Mouse (Mus musculus): ENCODE data around the gene Uckl1. TPM values are rescaled to one million over a fixed set of nuclear protein-coding genes. Genes with fewer than 3 reads are reported as not detected.

Uckl1 gene
- total and polyA plus RNA-seq, 2 experiments from 2014 or later: 36.5 to 49.9 TPM

DNA sequence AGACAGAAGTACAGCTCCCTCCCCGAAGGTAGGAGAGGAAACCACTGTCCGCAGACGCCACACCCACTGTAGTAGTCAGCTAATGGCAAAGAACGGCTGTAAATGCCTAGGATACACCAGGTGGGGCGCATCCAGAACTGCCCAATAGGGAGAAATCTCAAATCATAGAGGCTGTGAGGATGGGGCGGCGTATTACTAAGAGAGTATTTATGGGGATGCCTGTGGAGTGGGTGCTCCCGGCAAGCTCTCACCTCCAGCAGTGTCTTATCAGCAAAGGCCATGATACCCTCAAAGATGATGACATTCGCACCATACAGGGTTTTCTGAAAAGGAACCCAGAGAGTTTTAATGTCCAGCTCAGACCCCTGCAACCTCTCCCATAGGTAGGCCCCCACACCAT is 10.7 kb downstream of the Uckl1 start:
- no peak overlapping the region for H3K27ac ChIP-seq
- ATAC-seq (no peak), DNase-seq (ENCODE audit: low spot score) (no peak)
- WGBS: 93% methylated on average over 9 of the region's 9 CpGs
- H3K36me3 ChIP-seq (ENCODE audit: insufficient read depth, low read length): peaks cover 7% of the 10 kb centered on the region; the same call in 1 of the 2 replicates
- H3K9me3 ChIP-seq (ENCODE audit: low read length): no peaks in the 10 kb centered on the region
- no peaks in the 10 kb centered on the region for H3K27me3 ChIP-seq (ENCODE audit: insufficient read depth, low read length)
- H3K9ac ChIP-seq (replicated peaks; ENCODE audit: low read length): no peak overlapping the region
- peaks cover 3% of the 10 kb centered on the region; the same call in 1 of the 2 replicates for H3K4me1 ChIP-seq (ENCODE audit: insufficient read depth, low read length)
- no peak overlapping the region for H3K4me3 ChIP-seq (ENCODE audit: low read length)
- no peak overlapping the region for H3K4me2 ChIP-seq (ENCODE audit: low read depth, low read length)
- TF ChIP-seq CTCF (IDR thresholded peaks at IDR 0.05; ENCODE audit: low read depth): no peak

DNA sequence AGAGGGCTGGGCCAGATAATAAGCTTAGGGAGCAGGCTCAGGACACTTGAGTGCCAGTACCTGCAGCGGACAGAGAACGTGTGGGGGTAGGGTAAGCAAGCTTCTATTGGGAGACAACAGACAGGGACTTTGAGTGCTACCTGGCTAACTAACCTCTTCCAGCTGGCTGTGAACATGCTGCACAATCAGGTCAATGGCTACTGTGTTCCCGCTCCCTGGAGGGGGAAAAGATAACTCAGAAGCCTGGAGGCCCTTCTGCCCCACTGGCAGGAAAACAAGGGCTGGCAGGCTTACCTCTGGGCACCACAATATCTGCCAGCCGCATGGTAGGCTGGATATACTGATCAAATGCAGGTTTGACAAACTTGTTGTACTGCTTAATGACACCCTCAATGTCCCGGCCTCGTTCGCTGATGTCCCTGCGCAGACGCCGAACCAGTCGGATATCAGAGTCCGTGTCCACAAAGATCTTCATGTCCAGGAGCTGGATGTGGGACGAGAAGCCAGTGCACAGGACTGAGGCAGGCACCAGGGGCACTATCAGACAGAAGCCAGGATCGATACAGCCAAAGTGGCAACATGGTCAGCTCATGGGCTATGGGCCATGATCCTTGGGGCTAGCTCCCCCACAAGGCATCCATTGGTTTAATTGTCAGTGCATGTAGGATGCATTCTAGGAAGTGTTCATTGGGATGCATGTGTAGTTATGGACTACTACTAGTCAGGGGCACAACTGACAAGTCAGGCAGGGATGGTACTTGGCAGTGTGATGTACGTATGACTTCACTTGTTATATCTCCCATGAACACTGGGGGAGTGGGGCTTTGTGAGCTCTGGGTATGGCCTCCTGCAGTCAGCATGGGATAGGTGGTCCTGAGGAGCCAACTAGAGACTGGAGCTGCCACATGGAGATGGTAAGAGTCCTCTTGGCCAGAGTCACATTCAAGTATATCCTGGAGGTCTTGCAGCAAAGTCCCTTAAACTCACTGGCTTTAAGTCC is 11.5 kb downstream of the Uckl1 start:
- no peaks in the 10 kb centered on the region for H3K9me3 ChIP-seq (ENCODE audit: low read length)
- no peak overlapping the region for H3K4me2 ChIP-seq (ENCODE audit: low read depth, low read length)
- H3K9ac ChIP-seq (replicated peaks; ENCODE audit: low read length): no peak overlapping the region
- H3K4me3 ChIP-seq (ENCODE audit: low read length): no peak overlapping the region
- DNase-seq (ENCODE audit: low spot score) (no peak), ATAC-seq (no peak)
- H3K27ac ChIP-seq: no peak overlapping the region
- H3K36me3 ChIP-seq (ENCODE audit: insufficient read depth, low read length): peaks cover 7% of the 10 kb centered on the region; the same call in 1 of the 2 replicates
- no peaks in the 10 kb centered on the region for H3K27me3 ChIP-seq (ENCODE audit: insufficient read depth, low read length)
- WGBS: 94% methylated on average over 15 of the region's 15 CpGs
- H3K4me1 ChIP-seq (ENCODE audit: insufficient read depth, low read length): peaks cover 3% of the 10 kb centered on the region; the same call in 1 of the 2 replicates
- TF ChIP-seq CTCF (IDR thresholded peaks at IDR 0.05; ENCODE audit: low read depth): no peak

DNA sequence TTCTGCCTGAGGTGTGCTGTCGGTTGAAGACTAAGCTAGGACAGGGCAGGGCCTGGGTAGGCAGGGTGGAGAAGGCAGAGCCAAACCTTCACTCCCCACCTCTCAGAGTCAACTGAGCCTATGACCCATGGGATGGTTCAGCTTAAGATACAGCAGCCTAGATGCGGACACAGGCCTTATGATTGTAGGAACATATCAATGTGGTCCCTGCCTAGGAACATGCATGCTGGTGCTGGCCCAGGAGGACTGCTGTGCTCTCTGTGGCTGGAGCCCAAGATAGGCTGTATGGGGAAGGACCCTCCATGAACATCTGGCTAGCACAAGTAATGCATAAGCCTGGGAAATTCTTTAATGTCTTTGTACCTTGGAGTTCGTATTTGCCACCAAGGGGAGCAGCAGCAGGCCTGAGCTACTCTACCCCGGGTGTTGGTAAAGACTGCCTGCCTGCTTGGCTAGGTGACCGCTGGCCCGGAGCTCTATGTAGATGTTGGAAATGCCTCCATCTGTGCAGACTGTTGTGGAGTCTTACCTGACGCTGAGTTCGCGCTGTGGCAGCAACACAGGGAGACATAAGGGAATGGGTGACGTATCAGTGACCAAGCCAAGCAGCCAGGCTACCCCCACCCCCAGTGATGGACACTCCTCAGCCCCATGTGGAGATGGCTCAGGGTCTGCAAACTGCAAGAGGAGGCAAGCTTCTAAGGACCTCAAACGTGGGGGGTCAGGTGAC is 12.6 kb downstream of the Uckl1 start:
- H3K4me2 ChIP-seq (ENCODE audit: low read depth, low read length): no peak overlapping the region
- no peak overlapping the region for H3K4me3 ChIP-seq (ENCODE audit: low read length)
- H3K27ac ChIP-seq: no peak overlapping the region
- no peak for DNase-seq (ENCODE audit: low spot score)
- no peak for TF ChIP-seq CTCF (IDR thresholded peaks at IDR 0.05; ENCODE audit: low read depth)
- H3K27me3 ChIP-seq (ENCODE audit: insufficient read depth, low read length): no peaks in the 10 kb centered on the region
- H3K36me3 ChIP-seq (ENCODE audit: insufficient read depth, low read length): peaks cover 7% of the 10 kb centered on the region; the same call in 1 of the 2 replicates
- no peaks in the 10 kb centered on the region; the same call in 1 of the 2 replicates for H3K4me1 ChIP-seq (ENCODE audit: insufficient read depth, low read length)
- no peak for ATAC-seq
- WGBS: 91% methylated on average over 11 of the region's 11 CpGs
- H3K9me3 ChIP-seq (ENCODE audit: low read length): no peaks in the 10 kb centered on the region
- H3K9ac ChIP-seq (replicated peaks; ENCODE audit: low read length): no peak overlapping the region

DNA sequence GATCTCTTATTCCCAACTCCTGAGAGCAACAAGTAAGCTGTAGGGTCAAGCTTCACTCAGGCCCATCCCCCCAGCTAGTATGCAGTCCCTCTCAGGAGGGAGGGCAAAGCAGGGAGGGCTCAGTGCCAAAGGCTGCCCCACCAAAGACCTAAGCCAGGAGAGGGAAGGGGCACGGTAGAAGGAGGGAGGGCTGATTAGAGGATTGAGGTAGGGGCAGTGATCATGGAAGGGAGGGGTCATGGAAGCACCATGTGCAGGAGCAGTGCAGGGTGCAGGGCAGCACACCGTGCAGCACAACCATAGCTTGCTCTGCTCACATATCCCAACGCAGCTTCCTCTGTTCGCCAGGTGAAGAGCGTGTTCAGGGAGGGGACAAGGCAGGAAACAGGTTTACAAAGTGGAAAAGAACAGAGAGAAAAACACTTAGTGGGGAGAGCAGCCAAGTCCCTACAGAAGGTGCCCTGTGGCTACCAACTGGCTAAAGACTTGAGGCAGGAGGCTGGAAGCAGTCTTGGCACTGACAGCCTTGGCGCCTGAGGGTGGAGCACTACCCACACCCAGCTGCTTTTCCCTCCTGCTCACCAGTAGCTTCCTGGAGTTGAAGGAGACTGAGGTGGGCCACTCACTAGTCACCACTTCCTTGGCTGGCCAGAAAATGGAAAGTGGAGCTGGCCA is 13.6 kb downstream of the Uckl1 start:
- Histone ChIP-seq H3K4me1 (ENCODE audit: insufficient read depth, low read length) (no peaks in the 10 kb centered on the region; the same call in 1 of the 2 replicates), H3K9me3 (ENCODE audit: low read length) (no peaks in the 10 kb centered on the region), H3K27ac (no peak overlapping the region; the same call in 1 of the 2 replicates), H3K36me3 (ENCODE audit: insufficient read depth, low read length) (peaks cover 7% of the 10 kb centered on the region; the same call in 1 of the 2 replicates), H3K9ac (replicated peaks; ENCODE audit: low read length) (no peak overlapping the region), H3K27me3 (ENCODE audit: insufficient read depth, low read length) (no peaks in the 10 kb centered on the region), H3K4me2 (ENCODE audit: low read depth, low read length) (no peak overlapping the region), H3K4me3 (ENCODE audit: low read length) (no peak overlapping the region)
- 61% methylated on average over 6 of the region's 6 CpGs for WGBS
- 0 out of 2 replicates have a peak, but pooled peaks have one; percentile 33 for ATAC-seq
- TF ChIP-seq CTCF (IDR thresholded peaks at IDR 0.05; ENCODE audit: low read depth): no peak
- no peak for DNase-seq (ENCODE audit: low spot score)

DNA sequence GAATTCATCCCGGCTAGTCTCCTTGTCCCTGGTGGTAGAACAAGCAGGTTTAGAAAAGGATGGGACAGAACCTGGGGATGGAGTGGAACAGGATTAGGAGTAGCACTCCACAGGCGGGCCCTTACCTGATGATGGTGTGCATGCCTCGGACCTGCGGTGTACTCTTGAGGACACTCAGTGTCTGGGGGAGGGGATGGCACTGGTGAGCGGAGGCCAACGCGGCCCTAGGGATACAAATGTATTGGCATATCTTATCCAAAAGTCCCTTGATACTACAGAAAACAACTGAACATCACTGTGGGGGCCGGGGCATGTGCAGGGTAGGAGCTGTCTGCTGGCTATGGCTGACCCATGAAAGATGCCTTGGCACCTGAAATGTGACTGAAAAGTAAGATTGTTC is 14.3 kb downstream of the Uckl1 start:
- no peaks in the 10 kb centered on the region for H3K9me3 ChIP-seq (ENCODE audit: low read length)
- no peak for TF ChIP-seq CTCF (IDR thresholded peaks at IDR 0.05; ENCODE audit: low read depth)
- no peaks in the 10 kb centered on the region; the same call in 1 of the 2 replicates for H3K4me1 ChIP-seq (ENCODE audit: insufficient read depth, low read length)
- H3K27ac ChIP-seq: no peak overlapping the region
- H3K4me2 ChIP-seq (ENCODE audit: low read depth, low read length): no peak overlapping the region
- H3K4me3 ChIP-seq (ENCODE audit: low read length): no peak overlapping the region
- no peak overlapping the region for H3K9ac ChIP-seq (replicated peaks; ENCODE audit: low read length)
- peaks cover 7% of the 10 kb centered on the region; the same call in 1 of the 2 replicates for H3K36me3 ChIP-seq (ENCODE audit: insufficient read depth, low read length)
- no peaks in the 10 kb centered on the region for H3K27me3 ChIP-seq (ENCODE audit: insufficient read depth, low read length)
- ATAC-seq (no peak), DNase-seq (ENCODE audit: low spot score) (no peak)
- 90% methylated on average over 8 of the region's 8 CpGs for WGBS

DNA sequence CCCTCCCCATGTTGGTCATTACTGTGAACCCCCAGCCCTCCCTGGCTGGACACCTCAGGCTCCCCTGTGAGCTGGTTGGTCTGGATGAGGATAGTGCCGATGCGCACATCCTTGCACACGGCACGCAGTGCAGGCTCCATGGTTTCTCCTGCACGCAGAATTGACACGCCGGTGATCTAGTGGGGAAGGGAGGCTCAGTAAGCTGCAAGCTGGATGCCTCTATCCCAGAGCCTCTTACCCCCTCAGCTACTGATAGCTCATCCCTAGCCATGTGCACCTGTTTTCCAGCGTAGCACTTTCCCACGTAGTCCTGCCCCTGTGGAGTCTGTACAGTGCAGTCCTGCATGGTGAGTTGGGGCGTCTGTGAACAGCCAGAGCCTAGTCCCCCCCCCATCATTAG is 14.8 kb downstream of the Uckl1 start:
- DNase-seq (ENCODE audit: low spot score): no peak

More for the DNA sequence above, 14.8 kb downstream of the Uckl1 start:
- no peaks in the 10 kb centered on the region; the same call in 1 of the 2 replicates for H3K4me1 ChIP-seq (ENCODE audit: insufficient read depth, low read length)
- H3K27ac ChIP-seq: no peak overlapping the region
- no peaks in the 10 kb centered on the region for H3K27me3 ChIP-seq (ENCODE audit: insufficient read depth, low read length)
- no peak overlapping the region for H3K9ac ChIP-seq (replicated peaks; ENCODE audit: low read length)
- WGBS: 95% methylated on average over 10 of the region's 10 CpGs
- no peaks in the 10 kb centered on the region for H3K9me3 ChIP-seq (ENCODE audit: low read length)
- H3K4me2 ChIP-seq (ENCODE audit: low read depth, low read length): no peak overlapping the region
- peaks cover 7% of the 10 kb centered on the region; the same call in 1 of the 2 replicates for H3K36me3 ChIP-seq (ENCODE audit: insufficient read depth, low read length)
- ATAC-seq: no peak
- no peak overlapping the region for H3K4me3 ChIP-seq (ENCODE audit: low read length)
- no peak for TF ChIP-seq CTCF (IDR thresholded peaks at IDR 0.05; ENCODE audit: low read depth)

All from hindbrain, postnatal 0 days (tissue).